Mouse (Mus musculus) myocyte (in vitro differentiated cells): Measurements from ENCODE around the gene Zcrb1.

Source experiments
- E2F4 ChIP-seq: IDR thresholded peaks from one replicate; pipeline ENCODE4 v1.6.1; 2011; ENCODE audit warnings: mild to moderate bottlenecking, control low read depth, moderate library complexity; ENCODE audit not compliant: insufficient read depth
- MAX ChIP-seq: IDR thresholded peaks from one replicate; pipeline ENCODE4 v1.6.1; 2011; ENCODE audit warnings: low read depth, mild to moderate bottlenecking, control low read depth
- MYOD1 ChIP-seq, 3 experiments: IDR thresholded peaks; one replicate each; pipeline ENCODE4 v1.6.1; 2011; ENCODE audit warnings: control low read depth in 2 of 3, low read depth in 2 of 3, mild to moderate bottlenecking in 2 of 3, moderate library complexity in 1 of 3; ENCODE audit not compliant: insufficient read length in 2 of 3, control insufficient read depth in 1 of 3
- MYOG ChIP-seq, 3 experiments: IDR thresholded peaks; one replicate each; pipeline ENCODE4 v1.6.1; 2011; ENCODE audit warnings: control low read depth in 2 of 3, low read depth in 2 of 3, mild to moderate bottlenecking in 2 of 3; ENCODE audit not compliant: insufficient read length in 2 of 3, control insufficient read depth in 1 of 3, insufficient read depth in 1 of 3
- POLR2A ChIP-seq: IDR thresholded peaks from one replicate; pipeline ENCODE4 v1.6.1; 2011; ENCODE audit warnings: low read depth, mild to moderate bottlenecking, control low read depth, moderate library complexity; ENCODE audit not compliant: insufficient read length
- REST ChIP-seq: IDR thresholded peaks from one replicate; pipeline ENCODE4 v1.6.1; 2011; ENCODE audit warnings: mild to moderate bottlenecking, control low read depth, moderate library complexity; ENCODE audit not compliant: insufficient read depth, insufficient read length
- TCF12 ChIP-seq: IDR thresholded peaks from one replicate; pipeline ENCODE4 v1.6.1; 2011; ENCODE audit warnings: mild to moderate bottlenecking, control low read depth; ENCODE audit not compliant: poor library complexity, insufficient read depth, severe bottlenecking
- TCF3 ChIP-seq: IDR thresholded peaks from one replicate; pipeline ENCODE4 v1.6.1; 2011; ENCODE audit warnings: low read depth, control low read depth; ENCODE audit not compliant: insufficient read length
- USF1 ChIP-seq: IDR thresholded peaks from one replicate; pipeline ENCODE4 v1.6.1; 2011; ENCODE audit warnings: low read depth, mild to moderate bottlenecking, control low read depth, moderate library complexity

DNA sequence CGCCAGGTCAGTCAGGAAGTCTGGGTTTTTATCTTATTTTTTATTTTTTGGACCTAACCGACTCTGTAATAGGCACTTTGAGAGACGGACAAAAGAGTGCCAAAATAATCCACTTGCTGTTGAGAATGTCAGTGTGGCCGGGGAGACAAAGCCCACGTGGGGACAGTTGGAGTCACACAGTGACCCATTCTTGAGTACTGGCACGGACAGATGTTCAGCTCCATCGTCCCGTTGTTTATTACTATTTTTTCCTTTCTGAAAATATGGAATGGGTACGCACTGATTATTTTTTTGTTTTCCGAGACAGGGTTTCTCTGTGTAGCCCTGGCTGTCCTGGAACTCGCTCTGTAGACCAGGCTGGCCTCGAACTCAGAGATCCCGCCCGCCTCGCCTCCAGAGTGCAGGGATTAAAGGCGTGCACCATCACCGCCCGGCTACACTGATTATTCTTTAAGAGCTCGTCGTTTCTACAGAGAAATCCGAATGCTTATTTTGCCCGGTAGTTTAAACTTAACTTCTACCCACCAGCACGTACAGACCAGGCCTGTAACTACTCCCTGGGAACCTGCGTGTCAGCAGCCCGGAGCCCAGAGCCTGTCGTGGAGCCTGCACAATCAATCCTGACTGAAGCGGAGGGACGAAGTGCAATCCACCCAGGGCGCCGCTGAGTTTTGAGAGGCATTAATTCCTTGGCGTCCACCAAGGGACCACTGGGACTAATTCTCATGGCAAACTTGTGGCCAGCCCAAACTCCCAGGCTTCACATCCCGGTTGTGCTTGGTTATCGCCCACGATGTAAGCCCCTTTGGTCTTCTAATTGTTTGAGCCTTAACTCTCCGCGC lies 786 bp upstream of the Zcrb1 start:
- TF ChIP-seq MAX, result no peak
- TF ChIP-seq MYOD1 (IDR thresholded peaks at IDR 0.05; ENCODE audit: control insufficient read depth in 1 of 3, insufficient read length in 2 of 3, low read depth in 2 of 3), result no peak
- no peak for TF ChIP-seq POLR2A
- no peak for TF ChIP-seq USF1
- TF ChIP-seq MYOG (IDR thresholded peaks at IDR 0.05; ENCODE audit: control insufficient read depth in 1 of 3, insufficient read depth in 1 of 3, insufficient read length in 2 of 3, low read depth in 2 of 3), result no peak
- no peak for TF ChIP-seq E2F4
- no peak for TF ChIP-seq REST
- no peak for TF ChIP-seq TCF3
- no peak for TF ChIP-seq TCF12
